Mouse (Mus musculus) cerebellum, postnatal 14 days (tissue): Measurements from ENCODE around the gene Gm17651.

Experiments
- DNase-seq, 2 experiments: peaks; one replicate each; pipeline ENCODE4 v3.0.0; 2021; ENCODE audit warnings: mixed read lengths in 2 of 2

Gm17651 gene

DNA sequence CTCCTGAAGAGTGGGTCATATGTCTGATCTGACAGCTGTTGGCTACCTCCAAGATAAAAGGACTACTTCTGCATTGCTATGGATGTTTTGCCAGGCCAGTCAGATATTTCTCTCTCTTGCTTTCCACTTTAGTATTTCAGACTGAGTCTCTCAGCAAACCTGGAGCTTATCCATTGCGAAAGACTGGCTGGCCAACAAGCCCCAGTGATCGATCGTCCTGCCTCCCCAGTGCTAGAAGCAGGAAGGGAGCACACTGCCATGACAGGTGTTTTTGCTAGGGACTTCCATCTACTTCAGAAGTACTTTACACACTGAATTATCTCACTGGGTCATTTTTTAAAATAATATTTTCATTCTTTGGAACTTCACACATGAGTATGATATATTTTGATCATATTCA is 3.9 kb upstream of the Gm17651 start:
- DNase-seq: no peak

DNA sequence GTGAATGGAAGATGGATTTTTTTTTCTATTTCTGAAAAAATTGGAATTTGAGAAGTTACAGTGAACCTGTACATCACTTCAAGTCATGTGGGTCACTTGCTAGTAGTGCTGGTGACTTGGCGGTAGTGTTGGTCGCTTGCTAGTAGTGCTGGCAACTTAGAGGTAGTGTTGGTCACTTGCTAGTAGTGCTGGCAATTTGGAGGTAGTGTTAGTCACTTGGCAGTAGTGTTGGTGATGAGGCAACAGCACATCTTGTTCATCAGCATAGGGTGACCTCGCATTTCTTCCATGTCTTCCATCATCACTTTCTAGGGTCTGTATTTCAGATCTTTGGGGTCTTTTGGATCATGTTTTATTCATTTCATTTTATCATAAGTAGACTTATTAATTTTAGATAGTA is 1.6 kb upstream of the Gm17651 start:
- no peak for DNase-seq

DNA sequence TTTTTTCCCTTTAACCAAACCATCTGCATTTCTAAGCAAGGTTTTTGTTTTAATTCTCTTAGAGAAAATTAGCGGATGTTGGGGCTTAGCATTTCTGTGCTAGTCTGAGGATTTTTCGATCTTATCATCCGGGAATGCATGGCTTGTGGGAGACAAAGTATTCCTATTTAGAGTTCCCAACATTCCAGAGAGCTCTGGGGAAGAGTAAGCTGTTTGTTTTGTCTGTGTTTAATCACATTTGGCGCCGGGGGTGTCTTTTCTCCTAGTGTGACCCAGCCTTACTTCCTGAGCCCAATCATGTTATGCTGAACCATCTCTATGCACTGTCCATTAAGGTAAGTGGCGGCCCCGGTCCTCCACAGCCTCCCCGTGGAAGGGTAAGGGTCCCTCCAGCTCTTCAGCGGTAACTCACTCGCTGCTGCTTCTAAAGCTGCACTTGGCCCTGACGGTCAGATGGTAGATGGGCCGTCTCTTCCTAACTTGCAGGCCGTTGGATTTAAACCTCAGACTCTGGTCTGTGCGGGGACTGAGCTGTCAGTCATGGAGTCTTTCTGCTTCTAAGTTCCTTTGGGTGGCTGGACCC is 7.3 kb downstream of the Gm17651 start:
- no peak for DNase-seq

GRCm38 (mm10) chr3:97666154-97666553 is 8.3 kb downstream of the Gm17651 start:
- DNase-seq: no peak

- no peak for DNase-seq
Measured at GRCm38 (mm10) chr3:97665525-97665924, 9.0 kb downstream of the Gm17651 start.

DNA sequence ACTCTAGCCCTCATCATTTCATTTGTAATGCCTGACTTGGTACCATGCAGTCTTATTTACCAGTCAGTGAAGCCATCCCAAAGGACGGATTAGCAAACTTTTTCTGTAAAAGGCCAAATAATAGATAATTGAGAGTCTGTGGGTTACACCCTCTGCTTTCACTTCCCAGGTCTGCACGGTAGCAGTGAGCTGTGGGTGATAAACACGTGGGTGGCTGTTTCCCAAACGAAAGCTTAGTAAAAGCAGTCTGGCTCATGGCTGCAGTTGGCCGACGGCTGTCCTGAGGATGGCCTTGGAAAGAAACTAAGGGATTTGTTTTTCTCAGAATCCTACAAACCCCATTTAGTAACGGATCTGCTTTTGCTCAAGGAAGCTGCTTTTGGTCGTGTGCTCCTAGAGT is 13.3 kb downstream of the Gm17651 start:
- no peak for DNase-seq

GRCm38 (mm10) chr3:97659746-97660145 is 14.7 kb downstream of the Gm17651 start:
- DNase-seq: no peak

DNA sequence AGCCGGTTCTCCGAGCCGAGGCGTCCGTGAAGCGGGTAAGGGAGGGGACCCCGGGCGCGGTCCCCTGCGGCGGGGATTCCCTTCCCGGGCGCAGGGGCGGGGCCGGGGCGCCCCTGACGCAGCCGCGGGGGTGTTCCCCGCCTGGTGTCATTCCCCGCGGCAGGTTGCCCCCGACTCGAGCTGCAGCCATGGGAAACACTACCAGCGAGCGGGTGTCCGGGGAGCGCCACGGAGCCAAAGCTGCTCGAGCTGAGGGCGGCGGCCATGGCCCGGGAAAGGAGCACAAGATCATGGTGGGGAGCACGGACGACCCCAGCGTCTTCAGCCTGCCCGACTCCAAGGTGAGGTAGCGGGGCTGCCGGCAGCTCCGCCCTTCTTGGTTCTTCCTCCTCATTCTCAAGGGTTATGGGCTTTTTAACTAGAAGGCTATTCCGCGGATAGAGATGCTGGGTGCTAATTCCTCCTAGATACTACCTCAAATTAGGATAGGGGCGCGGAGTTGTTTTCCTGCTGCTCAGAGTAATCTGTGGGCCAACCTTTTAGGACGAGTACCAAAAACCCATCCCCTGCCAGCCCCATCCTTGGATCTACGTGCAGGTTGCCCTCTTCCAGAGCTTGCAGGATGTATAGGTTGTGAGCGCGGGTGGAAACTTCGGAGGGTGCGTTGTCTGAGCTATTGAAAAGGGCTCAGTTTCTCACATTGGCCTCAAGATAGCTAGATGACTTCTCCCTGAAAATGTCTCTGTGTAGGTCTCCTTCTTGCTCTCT is 15.9 kb downstream of the Gm17651 start:
- DNase-seq: no peak

DNA sequence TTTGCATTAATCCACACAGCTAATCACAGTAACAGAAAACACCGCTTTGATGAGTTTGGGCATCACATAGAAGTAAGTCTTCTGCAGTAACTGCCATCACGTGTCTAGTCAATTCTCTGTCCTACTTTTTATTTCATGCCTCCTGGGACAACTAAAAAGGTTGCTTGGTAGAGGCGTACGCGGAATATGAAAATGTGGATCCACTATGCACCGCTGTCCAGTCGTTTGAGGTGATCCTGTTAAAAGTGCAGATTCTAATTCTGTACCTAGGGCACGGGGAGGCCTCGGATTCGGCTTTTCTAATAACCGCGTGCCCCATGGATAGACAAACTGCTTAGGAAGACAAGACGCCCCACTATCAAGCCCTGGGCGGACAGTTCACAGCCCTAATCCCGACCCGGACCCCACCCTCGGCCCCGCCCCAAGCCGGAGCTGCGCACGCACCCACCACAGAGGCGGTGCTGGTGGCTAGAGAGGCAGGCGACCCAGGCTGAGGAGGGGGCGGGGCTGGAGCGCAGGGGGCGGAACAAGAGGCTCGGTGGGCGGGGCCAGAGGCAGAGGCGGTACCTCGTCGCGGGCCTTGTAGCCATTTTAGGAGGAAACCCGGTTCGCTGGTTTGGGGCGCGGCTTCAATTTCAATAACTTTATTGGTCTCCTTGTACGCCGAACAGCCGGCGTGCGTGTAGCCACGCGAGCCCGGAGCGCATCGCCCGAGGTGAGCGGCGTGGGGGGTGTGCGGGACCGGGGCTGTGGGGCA is 16.7 kb downstream of the Gm17651 start, which contains the start of gene Prkab2:
TSS of gene Prkab2 (plus strand) at position 539 of the 757 bp plus-strand sequence.
- peak; percentile 100 for DNase-seq

- peak; percentile 26 to 58 for DNase-seq
Measured at GRCm38 (mm10) chr3:97654901-97655300, 19.6 kb downstream of the Gm17651 start.

DNA sequence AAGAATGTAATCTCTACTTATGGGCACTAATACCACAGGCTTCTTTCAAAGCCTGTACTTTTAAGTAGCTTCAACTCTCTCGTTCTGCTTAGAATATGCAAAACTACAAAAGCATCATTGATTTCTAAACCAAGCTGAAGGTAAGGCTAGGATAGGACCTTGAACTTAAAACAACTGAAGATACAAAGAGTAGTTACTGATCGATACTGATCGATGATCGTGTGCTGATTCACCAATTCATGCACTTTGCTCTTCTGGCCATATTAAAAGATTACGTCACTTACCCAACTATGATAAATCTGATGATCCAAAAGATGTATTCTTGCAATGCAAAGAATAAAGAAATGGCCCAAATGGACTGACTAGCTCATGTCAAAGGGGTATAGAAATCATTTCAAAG is 20.7 kb downstream of the Gm17651 start:
- DNase-seq: no peak

GRCm38 (mm10) chr3:97651604-97652003 is 22.9 kb downstream of the Gm17651 start:
- no peak for DNase-seq

DNA sequence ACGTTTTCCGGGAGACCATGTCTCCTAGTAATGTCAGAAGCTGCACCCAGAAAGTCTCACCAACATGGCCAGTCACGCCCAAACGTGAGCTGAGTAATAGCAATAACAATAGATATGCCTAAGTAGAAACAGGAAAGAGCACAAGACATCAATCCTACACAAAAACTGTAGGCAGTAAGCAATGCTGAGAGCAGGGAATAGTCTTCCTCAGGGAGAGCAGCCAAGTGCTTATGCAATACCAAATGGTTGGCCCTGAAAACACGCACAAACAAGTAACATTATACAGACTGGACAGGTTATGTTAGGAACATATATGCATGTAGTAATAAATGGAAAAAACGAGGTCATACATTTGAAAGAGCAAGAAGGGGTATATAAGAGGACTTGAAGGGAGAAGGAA is 25.0 kb downstream of the Gm17651 start:
- no peak for DNase-seq

DNA sequence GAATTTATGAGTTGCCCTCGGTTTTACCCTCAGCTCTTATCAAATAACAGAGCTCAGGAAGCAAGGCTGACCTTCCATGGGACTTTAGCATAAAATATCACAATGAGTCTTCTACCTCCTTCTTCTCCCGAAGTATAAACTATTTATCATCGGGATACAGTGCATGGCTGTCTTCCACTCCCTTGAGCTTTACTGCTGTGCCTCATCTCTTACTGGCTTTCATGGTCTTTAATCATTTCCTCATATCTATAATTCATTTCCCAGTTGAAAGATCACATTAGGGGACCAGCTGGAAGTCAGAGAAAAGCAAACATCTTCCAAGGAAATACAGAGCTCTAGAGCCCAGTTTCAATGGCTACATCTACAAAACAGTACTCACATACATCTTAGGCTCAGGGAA is 25.5 kb downstream of the Gm17651 start:
- DNase-seq: no peak

GRCm38 (mm10) chr3:97648518-97648917 is 26.0 kb downstream of the Gm17651 start:
- no peak for DNase-seq

DNA sequence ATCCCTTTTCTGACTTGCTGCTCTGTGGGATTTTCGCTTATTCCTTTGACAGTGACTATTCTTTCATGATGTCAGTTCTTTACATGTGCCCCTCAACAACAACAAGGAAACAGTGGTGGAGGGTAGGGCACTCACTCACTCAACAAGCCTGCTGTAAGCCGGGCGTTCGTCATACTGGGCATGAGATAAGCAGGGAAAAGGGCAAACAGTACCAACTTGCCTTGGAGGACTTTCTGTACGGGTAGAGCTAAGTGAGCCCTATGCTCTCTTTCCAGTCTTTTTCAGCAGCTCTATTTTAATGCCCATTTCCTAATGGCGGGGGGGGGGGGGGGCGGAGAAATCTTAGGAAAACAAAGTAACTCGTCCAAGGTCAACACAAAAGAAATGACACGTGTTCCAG is 32.5 kb downstream of the Gm17651 start:
- DNase-seq: no peak

DNA sequence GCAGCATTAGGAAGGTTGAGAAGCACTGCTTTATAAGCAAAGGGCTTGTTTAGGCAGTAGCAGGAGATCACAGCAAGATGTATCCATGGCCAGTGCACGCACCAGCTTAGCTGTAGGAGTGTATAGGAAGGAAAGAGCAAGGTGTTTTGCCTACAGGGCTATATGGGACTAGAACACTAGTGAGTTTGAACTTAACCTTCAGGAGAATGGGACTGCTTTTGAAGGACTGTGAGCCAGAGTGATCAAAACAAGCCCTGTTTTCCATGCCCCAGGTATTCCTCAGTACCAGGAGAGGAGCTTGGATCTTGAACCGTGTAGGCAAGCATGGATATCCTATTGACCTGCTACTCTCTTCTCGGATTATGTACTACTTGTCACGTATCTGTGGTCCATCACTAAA is 33.1 kb downstream of the Gm17651 start:
- DNase-seq: no peak

DNA sequence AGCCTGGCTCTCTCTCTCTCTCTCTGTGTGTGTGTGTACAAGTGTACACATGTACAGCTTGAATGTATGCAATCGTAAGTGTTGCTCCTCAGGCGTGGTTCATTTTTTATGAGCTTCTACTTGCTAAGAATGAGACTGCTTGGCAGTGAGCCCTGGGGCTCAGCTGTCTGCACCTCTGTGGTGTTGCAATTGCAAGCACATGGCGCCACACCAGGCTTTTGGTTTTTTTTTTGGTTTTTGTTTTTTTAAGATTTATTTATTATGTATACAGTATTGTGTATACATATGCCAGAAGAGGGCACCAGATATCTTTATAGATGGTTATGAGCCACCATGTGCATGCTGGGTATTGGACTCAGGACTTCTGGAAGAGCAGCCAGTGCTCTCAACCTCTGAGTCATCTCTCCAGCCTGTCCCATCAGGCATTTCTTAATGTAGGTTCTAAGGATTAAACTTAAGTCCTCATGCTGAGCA is 40.2 kb downstream of the Gm17651 start:
- no peak for DNase-seq

GRCm38 (mm10) chr3:97633456-97633855 is 41.0 kb downstream of the Gm17651 start:
- DNase-seq: no peak

- DNase-seq: no peak
Measured at GRCm38 (mm10) chr3:97631258-97631860, 43.1 kb downstream of the Gm17651 start.

DNA sequence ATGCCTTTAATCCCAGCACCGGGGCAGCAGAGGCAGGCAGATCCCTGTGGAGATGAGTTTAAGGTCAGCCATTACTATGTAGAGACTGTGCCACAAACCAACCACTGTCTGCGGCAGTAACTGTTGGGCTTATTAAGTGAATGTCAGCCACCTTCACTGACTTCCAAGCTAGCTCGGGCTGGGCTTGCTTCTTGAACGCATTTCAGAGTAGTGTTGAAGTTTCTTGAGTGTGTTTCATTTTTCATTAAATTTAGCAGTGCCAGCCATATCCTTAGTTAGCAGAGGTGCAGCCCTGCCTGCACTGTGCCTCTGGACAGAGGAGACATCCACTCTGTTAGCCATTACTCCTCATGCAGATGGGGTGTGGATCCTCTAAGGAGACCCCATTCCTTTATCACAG is 43.7 kb downstream of the Gm17651 start:
- no peak for DNase-seq

DNA sequence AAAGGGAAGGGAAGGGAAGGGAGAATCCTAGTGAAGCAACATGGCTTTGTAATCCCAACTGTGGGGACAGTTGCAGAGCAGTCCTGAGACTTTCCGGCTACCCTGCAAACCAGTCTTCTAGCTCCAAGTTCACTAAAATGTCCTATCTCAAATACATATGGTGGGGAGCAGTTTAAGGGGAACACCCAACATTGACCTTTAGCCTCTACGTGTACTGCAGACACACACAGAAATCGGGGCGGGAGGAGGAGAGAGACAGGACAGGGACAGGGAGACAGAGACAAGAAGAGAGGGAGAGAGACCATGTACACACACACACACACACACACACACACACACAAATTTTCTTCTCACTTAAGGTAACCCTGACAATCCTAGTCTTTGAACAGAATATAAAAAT is 44.6 kb downstream of the Gm17651 start:
- no peak for DNase-seq

GRCm38 (mm10) chr3:97628391-97629001 is 46.0 kb downstream of the Gm17651 start, which contains the start of gene Fmo5:
Fmo5 (plus strand) TSS chr3:97628804.
- peak in 1 of 2 experiments; percentile 11 for DNase-seq
